Mouse (Mus musculus): ENCODE results near the gene Hmgn1.

GRCm38 (mm10) chr16:96127288-96127656, 257 bp downstream of the Hmgn1 start:
- TF ChIP-seq CTCF (IDR thresholded peaks at IDR 0.05; ENCODE audit: low read depth) (no peak), EP300 (IDR thresholded peaks at IDR 0.05; ENCODE audit: low read depth) (no peak; the same call in 1 of the 2 replicates)
